Mouse (Mus musculus): ENCODE results near the gene Rapgef1. TPM values are rescaled to one million over a fixed set of nuclear protein-coding genes. Genes with fewer than 3 reads are reported as not detected.

Gene Rapgef1
- total RNA-seq, 2 experiments from 2014 or later: 83.8 to 88.5 TPM

GRCm38 (mm10) chr2:29787937-29788681, 168.6 kb downstream of the Rapgef1 start, which contains the start of gene Trub2:
Gene Trub2 (minus strand): TSS chr2:29788502.
- peak; percentile 86 to 93 for DNase-seq (ENCODE audit: low spot score in 2 of 2)

Other genes starting within 250 kb of the Rapgef1 start
- gene Gm13420, start 132.0 kb downstream of the Rapgef1 start, total RNA-seq (2021): under 1 TPM; 0.30 to 0.61 TPM
- gene Gm13547, start 139.6 kb downstream of the Rapgef1 start, total RNA-seq (2021): not detected
- 10 to 100 TPM; 22.4 to 25.2 TPM for gene Coq4, start 167.8 kb downstream of the Rapgef1 start, total RNA-seq (2021)
- 10 to 100 TPM; 40.8 to 41.4 TPM for gene Trub2, start 168.8 kb downstream of the Rapgef1 start, total RNA-seq (2021)
- 10 to 100 TPM; 66.1 to 66.4 TPM for gene Slc27a4, start 182.9 kb downstream of the Rapgef1 start, total RNA-seq (2021)
- 10 to 100 TPM; 44.5 to 50.7 TPM for gene Urm1, start 200.4 kb downstream of the Rapgef1 start, total RNA-seq (2021)
- gene Cercam, start 249.4 kb downstream of the Rapgef1 start, total RNA-seq (2021): 1 to 10 TPM; 7.5 to 9.0 TPM

Data from layer of hippocampus, adult 18-20 months (tissue).